Mouse (Mus musculus) liver, adult 2 months (tissue): ENCODE data around the gene Plekha4.

Source experiments
- CTCF ChIP-seq: fragments of 200-500 bp; IDR thresholded peaks from 2 replicates; pipeline ENCODE4 v1.5.1; 2011; ENCODE audit warnings: low read depth, low read length, control low read depth
- POLR2A ChIP-seq: fragments of 200-500 bp; IDR thresholded peaks from 2 replicates; pipeline ENCODE4 v1.6.1; 2011; ENCODE audit warnings: low read length, control low read depth; ENCODE audit not compliant: insufficient read depth; ENCODE audit errors: extremely low read depth

DNA sequence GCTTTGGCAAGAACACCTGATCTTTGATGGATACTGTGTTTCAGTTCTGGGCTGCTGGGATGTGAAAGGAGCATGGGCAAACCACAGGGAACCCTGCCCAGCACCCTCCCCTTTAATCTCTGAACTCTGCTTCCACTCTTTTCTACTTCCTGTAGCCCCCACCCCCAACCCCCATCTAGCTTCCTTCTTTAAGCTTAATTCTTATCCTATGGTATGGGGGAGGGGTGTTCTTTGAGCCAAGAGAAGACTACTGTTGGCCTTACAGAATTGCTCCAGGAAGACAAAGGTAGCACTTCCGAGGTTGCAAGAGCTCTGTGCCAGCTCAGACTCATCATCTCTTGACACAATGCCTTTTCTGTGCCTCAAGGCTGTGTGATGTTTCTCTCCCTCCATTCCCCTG is 45.8 kb downstream of the Plekha4 start:
- TF ChIP-seq POLR2A, result no peak
- TF ChIP-seq CTCF, result no peak
